11 mouse cellular contexts compared by ENCODE assay signal in genomic region chr5:147794711-147795532, GRCm38 (mm10).
DNase-seq lines count a peak whose midpoint lies in the region; ATAC-seq and TF ChIP-seq lines count a peak whose summit lies in the region.
"Had no signal": no experiment of that assay in that cellular context is flagged by ENCODE, and none has a peak within 500 bp of the region (broad histone marks: within the 10 kb centered on the region; RNA-seq: fewer than 3 reads in every experiment).

No protein-coding gene starts in this region.

- H3K9ac ChIP-seq in liver, adult 2 months (ENCODE audit: low read depth, low read length), result no peak overlapping the region
- no peak overlapping the region for H3K9ac ChIP-seq in liver, embryonic 11.5 days (ENCODE audit: low read depth, low read length)
- H3K9ac ChIP-seq in midbrain, embryonic 13.5 days (replicated peaks), result no peak overlapping the region
- H3K9ac ChIP-seq: embryonic facial prominence, embryonic 13.5 days had no signal

- WGBS in liver, adult 2 months, result 73% methylated on average over 17 of the region's 17 CpGs
- 70% methylated on average over 17 of the region's 17 CpGs for WGBS in liver, embryonic 11.5 days
- WGBS in midbrain, embryonic 13.5 days, result 81% methylated on average over 17 of the region's 17 CpGs

- DNase-seq in liver, adult 2 months (ENCODE audit: extremely low read depth, low read depth, low spot score), result peak; percentile 34
- no peak for DNase-seq in liver, embryonic 11.5 days (ENCODE audit: low spot score)
- peak; percentile 16 to 39 for DNase-seq in heart, adult 9 months (ENCODE audit: low spot score in 2 of 2)
- peak; percentile 34 for DNase-seq in heart, postnatal 4 days
- DNase-seq in cerebellum, adult 8-10 months, result no peak
- DNase-seq: cerebellum, adult 9-10 months; gastrocnemius, postnatal 14 days had no signal

- no peaks in the 10 kb centered on the region for H3K4me1 ChIP-seq in liver, adult 2 months (ENCODE audit: control insufficient read depth, insufficient read depth, low read length)
- no peaks in the 10 kb centered on the region for H3K4me1 ChIP-seq in liver, embryonic 11.5 days (replicated peaks; ENCODE audit: control insufficient read depth, insufficient read depth, low read length)
- H3K4me1 ChIP-seq in midbrain, embryonic 13.5 days (replicated peaks), result no peaks in the 10 kb centered on the region
- H3K4me1 ChIP-seq: embryonic facial prominence, embryonic 13.5 days had no signal

- no peak for ATAC-seq in liver, embryonic 11.5 days (replicated peaks; ENCODE audit: low FRiP score)
- no peak for ATAC-seq in midbrain, embryonic 13.5 days
- ATAC-seq: forebrain, embryonic 14.5 days had no signal

- H3K36me3 ChIP-seq in liver, adult 2 months (ENCODE audit: control insufficient read depth, insufficient read depth, low read length), result no peaks in the 10 kb centered on the region
- no peaks in the 10 kb centered on the region for H3K36me3 ChIP-seq in liver, embryonic 11.5 days (ENCODE audit: control insufficient read depth, insufficient read depth, low read length)
- H3K36me3 ChIP-seq in myocyte (ENCODE audit: control insufficient read depth, insufficient read depth), result no peaks in the 10 kb centered on the region
- H3K36me3 ChIP-seq in midbrain, embryonic 13.5 days, result no peaks in the 10 kb centered on the region
- H3K36me3 ChIP-seq: embryonic facial prominence, embryonic 13.5 days had no signal

- TF ChIP-seq CTCF in liver, adult 2 months (IDR thresholded peaks at IDR 0.05; ENCODE audit: low read depth, low read length), result no peak

- H3K9me3 ChIP-seq in liver, embryonic 11.5 days (ENCODE audit: control insufficient read depth, low read length), result peaks cover 3% of the 10 kb centered on the region; the same call in 1 of the 2 replicates
- 0 out of 2 replicates have a peak, but pooled peaks cover 2% of the 10 kb centered on the region for H3K9me3 ChIP-seq in midbrain, embryonic 13.5 days
- H3K9me3 ChIP-seq: embryonic facial prominence, embryonic 13.5 days had no signal

- H3K27ac ChIP-seq in liver, adult 2 months (replicated peaks; ENCODE audit: insufficient read depth, low read depth, low read length), result no peak overlapping the region
- no peak overlapping the region for H3K27ac ChIP-seq in liver, embryonic 11.5 days (ENCODE audit: low read depth, low read length)
- no peak overlapping the region for H3K27ac ChIP-seq in midbrain, embryonic 13.5 days
- H3K27ac ChIP-seq: embryonic facial prominence, embryonic 13.5 days had no signal

- no peak overlapping the region for H3K4me3 ChIP-seq in liver, adult 2 months (ENCODE audit: insufficient read depth, low read depth, low read length)
- no peak overlapping the region for H3K4me3 ChIP-seq in liver, embryonic 11.5 days (ENCODE audit: low read depth, low read length)
- H3K4me3 ChIP-seq in myocyte, result no peak overlapping the region
- H3K4me3 ChIP-seq in midbrain, embryonic 13.5 days (replicated peaks), result no peak overlapping the region
- H3K4me3 ChIP-seq: embryonic facial prominence, embryonic 13.5 days had no signal

- no peak for TF ChIP-seq POLR2A in liver, adult 2 months (IDR thresholded peaks at IDR 0.05; ENCODE audit: extremely low read depth, insufficient read depth, low read length)
- TF ChIP-seq POLR2A in myocyte (IDR thresholded peaks at IDR 0.05; ENCODE audit: insufficient read length, low read depth), result no peak

- no peak overlapping the region for H3K4me2 ChIP-seq in liver, embryonic 11.5 days
- H3K4me2 ChIP-seq in myocyte (ENCODE audit: low read depth), result peak overlapping the region; percentile 73
- no peak overlapping the region for H3K4me2 ChIP-seq in midbrain, embryonic 13.5 days (replicated peaks)
- H3K4me2 ChIP-seq: embryonic facial prominence, embryonic 13.5 days had no signal

- H3K27me3 ChIP-seq in liver, adult 2 months (ENCODE audit: control insufficient read depth, insufficient read depth, low read length), result no peaks in the 10 kb centered on the region
- H3K27me3 ChIP-seq in liver, embryonic 11.5 days (replicated peaks; ENCODE audit: control insufficient read depth, insufficient read depth, low read length), result no peaks in the 10 kb centered on the region
- H3K27me3 ChIP-seq in myocyte (ENCODE audit: control insufficient read depth, insufficient read depth, insufficient read length), result no peaks in the 10 kb centered on the region
- no peaks in the 10 kb centered on the region for H3K27me3 ChIP-seq in midbrain, embryonic 13.5 days
- H3K27me3 ChIP-seq: embryonic facial prominence, embryonic 13.5 days had no signal

- H3ac ChIP-seq in myocyte (ENCODE audit: control insufficient read depth, insufficient read length), result no peak overlapping the region

- H3K79me2 ChIP-seq in liver, adult 2 months (ENCODE audit: control insufficient read depth, insufficient read depth, low read length), result no peaks in the 10 kb centered on the region
- no peaks in the 10 kb centered on the region for H3K79me2 ChIP-seq in myocyte (ENCODE audit: control insufficient read depth, insufficient read depth)

TF ChIP-seq in myocyte, 11 proteins besides CTCF, POLR2A, EP300 and RAD21:
- TF ChIP-seq REST (IDR thresholded peaks at IDR 0.05; ENCODE audit: insufficient read depth, insufficient read length), result no peak
- peak in 1 of 3 experiments; percentile 3 for TF ChIP-seq MYOG (IDR thresholded peaks at IDR 0.05; ENCODE audit: control insufficient read depth in 1 of 3, insufficient read depth in 1 of 3, insufficient read length in 2 of 3, low read depth in 2 of 3)

Comparison
In these comparisons a context has a peak if more than half of its experiments do, and no peak if none do; other contexts are left out.
1. DNase-seq: peak in liver, adult 2 months (single experiment), heart, adult 9 months (2 of 2) and heart, postnatal 4 days (single experiment); none in liver, embryonic 11.5 days (single experiment) and cerebellum, adult 8-10 months (single experiment).